Mouse (Mus musculus) cerebellum, postnatal 4 days (tissue): ENCODE results near the gene Tenm2.

ENCODE experiments used
- DNase-seq, 2 experiments: peaks; one replicate each; pipeline ENCODE4 v3.0.0; 2022; ENCODE audit warnings: low spot score in 2 of 2, mixed read lengths in 1 of 2

Gene Tenm2

DNA sequence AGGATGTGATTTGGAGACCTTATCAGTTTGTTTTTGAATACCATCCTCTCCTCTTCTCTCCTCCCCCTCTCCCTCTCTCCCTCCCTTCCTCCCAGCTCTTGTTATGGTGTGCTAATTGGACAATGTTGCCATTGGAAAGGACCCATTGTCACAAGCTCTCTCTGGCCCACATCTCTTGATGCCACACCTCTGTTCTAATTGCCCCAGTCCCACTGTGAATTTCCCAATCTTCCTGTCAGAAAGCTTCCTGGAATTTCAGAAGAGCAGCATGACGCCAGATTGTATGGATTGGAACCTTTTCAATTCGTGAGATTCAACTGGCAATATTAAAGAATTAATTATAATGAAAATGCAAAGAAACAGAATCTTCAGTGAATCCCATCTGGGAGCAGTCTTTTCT lies 128.7 kb downstream of the Tenm2 start:
- no peak for DNase-seq

GRCm38 (mm10) chr11:37079403-37079802 lies 156.4 kb downstream of the Tenm2 start:
- DNase-seq, result no peak

GRCm38 (mm10) chr11:37076989-37077598 lies 158.7 kb downstream of the Tenm2 start:
- DNase-seq, result no peak

DNA sequence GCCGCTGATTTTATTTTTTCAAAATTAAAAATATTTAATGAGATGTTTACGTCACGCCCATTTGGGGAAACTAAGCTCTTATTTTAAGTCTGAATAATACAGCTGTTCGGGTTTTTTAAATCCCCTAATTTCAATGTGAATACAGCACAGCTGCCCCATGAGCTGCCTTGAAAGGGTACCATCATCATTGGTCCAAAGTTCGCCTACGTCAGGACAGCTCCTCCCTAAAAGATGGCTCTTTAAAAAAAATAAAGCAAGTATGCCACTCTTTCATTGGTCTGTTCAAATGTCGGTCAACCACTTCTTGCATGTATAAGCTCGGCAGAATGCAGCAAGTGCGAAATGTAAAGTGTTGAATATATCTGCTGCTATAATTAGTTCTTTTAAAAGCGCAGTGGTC lies 160.4 kb downstream of the Tenm2 start:
- DNase-seq, result no peak

- DNase-seq, result no peak
These were observed 170.3 kb downstream of the Tenm2 start for GRCm38 (mm10) chr11:37065459-37065858.

DNA sequence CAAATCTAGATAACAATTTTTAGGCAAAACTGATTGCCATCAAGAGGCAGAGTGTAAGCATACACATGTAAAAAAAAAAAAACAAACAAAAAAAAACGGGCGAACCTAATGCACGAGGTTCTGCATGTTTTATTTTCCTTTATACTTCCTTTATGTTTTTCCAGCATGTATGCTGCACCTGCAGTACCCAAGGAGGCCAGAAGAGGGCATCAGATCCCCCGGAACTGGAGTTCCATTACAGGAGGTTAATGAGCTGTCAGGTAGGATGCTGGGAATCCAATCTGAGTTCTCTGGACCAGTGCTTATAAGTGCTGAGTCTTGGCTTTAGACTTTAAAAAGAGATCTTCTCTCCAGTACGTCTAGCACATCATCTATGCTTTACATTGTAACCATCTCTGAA lies 189.1 kb downstream of the Tenm2 start:
- peak; percentile 19 to 32 for DNase-seq

DNA sequence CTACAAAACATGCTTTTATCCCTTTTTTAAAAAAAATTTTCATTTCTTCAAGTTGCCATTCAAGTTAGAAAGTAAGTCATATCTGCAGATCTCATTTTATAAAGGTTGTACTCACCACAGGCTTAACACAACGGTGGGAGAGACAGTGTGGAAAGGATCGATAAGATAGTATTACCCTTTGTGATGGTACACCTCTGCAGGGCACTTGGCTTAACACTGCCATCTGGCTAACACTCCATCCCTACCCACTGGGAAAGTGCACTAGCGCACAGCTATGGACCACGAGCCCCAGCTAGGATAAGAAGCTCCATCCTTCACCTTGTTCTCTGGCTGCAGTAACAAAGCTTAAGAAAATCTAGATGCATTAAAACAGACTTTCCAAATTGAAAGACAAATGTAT lies 194.5 kb downstream of the Tenm2 start:
- no peak for DNase-seq

DNA sequence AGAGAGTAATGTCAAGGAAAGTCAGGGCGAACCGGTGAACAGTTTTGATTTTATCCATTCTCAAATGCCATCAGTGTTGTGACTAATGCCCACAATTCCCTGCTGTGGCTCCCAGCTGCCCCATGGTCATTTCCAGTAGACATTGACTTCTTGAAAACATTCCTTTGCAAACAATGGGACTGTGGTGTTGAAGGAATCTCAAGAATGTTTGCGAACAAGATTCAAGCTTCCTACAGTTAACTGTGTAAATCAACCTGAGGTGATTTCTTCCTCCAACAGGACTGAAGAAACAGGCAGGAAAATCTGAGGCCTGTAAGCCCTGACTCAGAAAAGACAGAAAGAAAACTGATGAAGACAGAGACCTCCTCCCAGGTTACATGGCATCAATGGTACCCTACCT lies 196.5 kb downstream of the Tenm2 start:
- DNase-seq, result no peak

DNA sequence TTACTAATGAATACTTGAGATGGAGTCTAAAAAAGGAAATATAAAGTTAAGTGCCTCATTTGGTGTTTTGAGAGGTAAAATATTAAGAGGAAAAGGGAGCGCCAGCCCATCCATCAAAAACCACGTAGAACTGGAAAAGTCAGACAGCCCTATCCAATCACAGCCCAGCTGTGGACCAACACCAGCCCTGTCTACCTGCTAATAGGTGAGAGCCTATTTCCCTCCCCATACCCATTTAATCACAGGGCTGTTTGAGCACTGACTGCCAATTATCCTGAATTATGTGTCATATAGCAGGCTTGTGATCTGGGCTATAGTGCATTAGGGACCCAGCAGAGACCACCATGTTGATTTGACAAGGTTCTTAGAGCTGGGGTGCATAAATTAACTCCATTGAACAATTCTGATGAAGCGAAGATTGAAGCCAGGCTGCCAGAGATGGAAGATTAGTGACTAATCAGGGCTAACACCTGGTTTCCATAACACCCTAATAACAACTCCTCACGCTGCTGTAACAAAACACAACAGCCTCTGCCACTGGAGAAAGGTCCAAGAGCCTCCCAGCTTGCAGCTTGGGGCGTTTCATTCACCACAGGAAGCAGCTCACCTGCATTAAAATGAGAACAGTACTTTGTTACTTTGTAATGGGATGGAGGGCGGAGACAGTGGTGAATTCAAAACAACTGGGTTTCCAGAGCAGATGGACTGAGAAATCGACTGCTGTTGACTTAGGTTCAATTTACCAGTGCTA lies 204.3 kb downstream of the Tenm2 start:
- DNase-seq, result no peak

- DNase-seq, result no peak
These were observed 223.9 kb downstream of the Tenm2 start for GRCm38 (mm10) chr11:37011900-37012299.

GRCm38 (mm10) chr11:37009243-37009642 lies 226.5 kb downstream of the Tenm2 start:
- DNase-seq, result no peak

GRCm38 (mm10) chr11:36997668-36998067 lies 238.1 kb downstream of the Tenm2 start:
- DNase-seq, result no peak

DNA sequence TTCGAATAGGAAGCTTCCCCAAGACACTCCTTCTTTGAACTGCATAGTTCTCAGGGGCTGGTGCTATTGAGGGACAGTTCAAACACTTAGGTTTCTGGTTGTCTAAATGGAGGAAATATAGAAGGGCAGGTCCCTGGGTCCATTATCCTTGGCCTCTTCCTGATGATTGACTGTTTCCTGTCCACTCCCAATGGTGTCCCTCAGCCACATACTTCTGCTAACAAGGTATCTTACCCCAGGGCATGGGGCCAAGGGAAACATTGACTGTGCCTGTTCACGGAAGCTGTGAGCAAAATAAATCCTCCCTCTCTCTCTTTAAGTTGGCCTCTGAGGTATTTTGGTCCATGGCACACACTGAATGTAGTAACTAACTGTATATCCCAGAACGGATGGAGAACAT lies 244.9 kb downstream of the Tenm2 start:
- no peak for DNase-seq

DNA sequence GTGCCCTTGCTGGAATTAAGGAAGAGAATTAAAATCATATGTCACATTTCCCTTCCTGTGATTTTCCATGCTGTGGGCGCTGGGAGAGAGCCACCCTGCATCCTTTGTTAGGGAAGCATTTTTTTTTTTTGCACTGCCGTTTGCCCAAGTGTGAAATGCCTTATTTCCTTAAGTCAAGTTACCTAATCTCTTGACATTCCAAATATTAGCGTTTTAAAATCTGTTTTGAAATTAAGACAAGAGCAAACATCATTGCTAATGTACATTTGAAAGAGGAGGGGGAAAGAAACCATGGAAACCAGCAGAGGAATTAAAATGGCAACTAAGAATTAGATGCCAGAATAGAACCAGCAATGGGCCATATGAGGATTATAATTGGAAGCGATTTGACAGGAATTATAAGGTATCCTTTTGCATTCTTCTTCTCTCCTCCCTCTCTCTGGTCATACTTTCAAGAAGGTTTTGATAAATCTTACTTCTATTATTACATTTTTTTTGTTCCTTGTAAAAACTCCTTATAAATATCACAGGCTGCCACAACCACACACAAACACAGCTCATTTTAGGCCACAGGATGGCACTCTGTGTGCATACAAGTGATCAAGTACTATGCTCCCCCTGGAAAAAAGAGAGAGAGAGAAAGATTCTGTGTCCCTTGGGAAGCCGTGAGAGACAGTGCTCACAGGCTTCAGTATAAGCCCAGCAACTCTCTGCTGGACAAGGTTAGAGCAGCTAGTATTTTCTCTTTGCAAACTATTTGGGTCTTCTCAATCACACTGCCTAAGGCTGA lies 246.8 kb downstream of the Tenm2 start:
- DNase-seq, result peak in 1 of 2 experiments; percentile 13

DNA sequence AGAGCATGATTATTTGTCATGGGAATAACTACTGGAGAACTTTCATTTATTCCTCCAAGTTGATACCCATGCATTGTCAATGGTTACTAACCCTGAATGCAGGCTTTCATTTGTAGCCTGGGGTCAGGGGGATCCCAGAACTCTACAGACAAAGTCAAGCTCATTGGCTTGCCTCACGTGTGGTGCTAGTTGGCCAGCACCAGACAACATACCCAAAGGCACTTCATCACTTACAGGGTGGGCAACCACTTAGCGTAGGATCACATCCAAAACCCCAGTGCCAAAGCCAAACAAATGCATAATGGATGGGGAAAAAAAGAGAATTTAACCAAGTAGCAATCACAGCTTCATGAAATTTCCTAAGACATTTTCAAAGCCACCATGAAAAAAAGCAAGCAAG lies 261.6 kb downstream of the Tenm2 start:
- no peak for DNase-seq

DNA sequence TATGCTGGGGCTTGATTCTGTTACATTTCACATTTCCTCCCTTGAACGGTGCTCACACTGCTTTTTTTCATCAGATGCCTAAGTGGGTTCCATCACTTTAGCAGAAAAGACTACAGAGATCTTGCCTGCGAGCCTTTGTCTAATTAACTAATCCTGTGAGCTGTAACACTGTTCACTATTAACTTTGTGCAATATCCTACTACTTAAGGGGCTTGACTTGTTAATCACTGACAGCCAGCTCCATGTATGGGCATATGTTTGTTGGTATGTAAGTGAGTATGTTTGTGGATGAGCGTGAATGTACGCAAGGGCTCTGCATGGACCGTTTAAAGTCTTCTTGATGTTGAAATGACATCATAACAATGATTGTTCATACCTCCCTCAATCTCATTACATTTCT lies 277.7 kb downstream of the Tenm2 start:
- no peak for DNase-seq

- DNase-seq, result no peak
These were observed 294.3 kb downstream of the Tenm2 start for GRCm38 (mm10) chr11:36941429-36941828.

DNA sequence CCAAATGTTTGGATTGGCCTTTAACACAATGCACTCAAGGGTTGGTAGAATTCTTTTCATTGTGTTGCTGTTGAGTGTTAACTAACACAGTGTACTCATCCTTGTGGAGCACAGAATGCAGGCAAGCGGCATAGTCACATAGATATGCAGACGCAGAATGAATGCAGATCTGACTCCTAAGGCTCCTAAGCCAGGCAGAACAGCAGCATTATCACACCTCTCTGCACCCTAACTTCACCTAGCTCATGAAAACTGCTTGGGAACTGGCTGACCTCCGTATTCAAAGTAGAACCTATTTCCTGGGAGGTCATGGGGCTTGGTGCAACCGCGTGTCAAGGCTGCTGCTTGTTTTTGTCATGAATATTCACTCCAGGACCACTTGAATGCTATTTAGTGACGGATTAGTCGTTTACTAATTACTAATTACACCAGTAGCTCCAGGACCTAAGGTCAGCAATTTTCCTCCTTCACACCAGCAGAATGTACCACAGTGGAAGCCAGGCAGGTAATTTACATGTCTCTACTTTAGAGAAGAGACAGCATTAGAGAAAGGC lies 295.1 kb downstream of the Tenm2 start:
- DNase-seq, result no peak

DNA sequence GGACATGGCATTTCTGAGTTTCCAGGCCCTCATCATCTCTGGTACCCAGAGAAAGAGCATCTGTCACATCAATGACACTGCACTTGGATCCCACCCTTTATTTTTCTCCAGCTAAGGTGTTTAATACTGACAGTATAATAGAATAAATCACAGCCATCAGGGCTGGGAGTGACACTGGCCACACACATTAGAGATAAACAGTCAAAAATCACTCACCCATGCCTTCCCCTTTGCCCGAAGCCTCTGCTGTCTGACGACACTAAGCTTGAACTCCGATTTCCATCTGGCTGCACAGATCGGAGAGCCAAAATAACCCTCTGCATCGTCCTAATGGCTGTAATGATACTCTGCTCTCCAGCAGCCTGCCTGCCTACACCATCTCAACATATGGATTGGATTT lies 305.9 kb downstream of the Tenm2 start:
- DNase-seq, result no peak

- no peak for DNase-seq
These were observed 308.9 kb downstream of the Tenm2 start for GRCm38 (mm10) chr11:36926705-36927406.

DNA sequence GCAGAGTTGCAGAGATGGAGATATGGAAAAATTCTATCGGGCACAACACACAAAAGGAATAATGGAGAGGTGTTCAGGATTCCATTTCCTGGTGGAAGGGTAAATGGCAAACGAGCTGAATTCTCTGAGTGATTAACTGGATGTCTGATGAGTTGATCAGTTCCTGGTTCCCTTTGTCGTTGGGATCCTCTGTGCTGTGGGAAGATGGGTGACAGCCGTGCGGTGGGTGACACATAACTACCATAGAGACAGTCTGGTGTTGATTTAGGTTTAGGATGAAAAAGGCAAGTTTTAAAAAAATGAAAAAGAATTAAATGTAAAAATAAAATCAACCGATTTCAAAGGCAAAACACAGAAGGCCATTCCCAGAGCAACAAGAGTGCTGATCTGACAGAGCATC lies 316.5 kb downstream of the Tenm2 start:
- DNase-seq, result no peak

DNA sequence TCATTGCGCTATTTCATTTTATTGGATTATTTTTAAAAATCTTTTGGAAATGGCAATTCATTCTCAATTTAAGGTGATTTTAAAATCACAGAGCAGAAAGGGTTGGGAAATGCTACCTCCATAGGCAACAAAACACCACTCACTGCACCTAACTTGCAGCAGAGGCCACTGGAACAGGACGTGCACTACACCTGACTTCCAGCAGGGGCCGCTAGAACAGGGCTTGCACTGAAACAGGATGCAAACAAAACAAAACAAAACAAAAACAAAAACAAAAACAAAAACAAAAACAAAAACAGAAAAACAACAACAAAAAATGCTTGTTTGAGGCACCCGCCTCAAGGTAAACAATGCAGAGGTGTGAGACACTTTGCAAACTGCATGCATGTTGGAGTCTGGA lies 324.4 kb downstream of the Tenm2 start:
- peak in 1 of 2 experiments; percentile 26 for DNase-seq
